Mouse (Mus musculus) liver, embryonic 14.5 days (tissue): ENCODE data around the gene Tomm40. TPM values are rescaled to one million over a fixed set of nuclear protein-coding genes. Genes with fewer than 3 reads are reported as not detected.
A peak's percentile ranks its signal among the peaks of the same experiment; 100 is the strongest.

Experiments used
- ATAC-seq: fragments of 200-750 bp; cut with Nextera tagmentation; 2 replicates; pipeline ENCODE4 v1.8.0; 2017; ENCODE audit warnings: moderate number of reproducible peaks, mild to moderate bottlenecking, moderate library complexity; ENCODE audit not compliant: insufficient read depth
- DNase-seq, 3 experiments: peaks; one replicate each; pipeline ENCODE4 v3.0.0-alpha.2; 2012 to 2013; ENCODE audit warnings: low read depth in 3 of 3, low spot score in 3 of 3
- H3K27ac ChIP-seq: fragments of 300-500 bp; sonication (generic); 2 replicates; pipeline ENCODE4 v1.5.1; 2014; ENCODE audit warnings: moderate library complexity, mild to moderate bottlenecking, control low read depth, inconsistent platforms
- H3K27me3 ChIP-seq: fragments of 300-500 bp; sonication (generic); 2 replicates; pipeline ENCODE4 v1.6.1; 2014; ENCODE audit warnings: mild to moderate bottlenecking, low read length, moderate library complexity; ENCODE audit not compliant: control insufficient read depth, insufficient read depth
- H3K36me3 ChIP-seq: fragments of 300-500 bp; sonication (generic); replicated peaks from 2 replicates; pipeline ENCODE4 v1.6.1; 2014; ENCODE audit warnings: low read depth; ENCODE audit not compliant: control insufficient read depth, insufficient read depth
- H3K4me1 ChIP-seq, 2 experiments: fragments of 200-500 bp in 1 of 2; fragments of 300-500 bp in 1 of 2; sonication (generic) in 1 of 2; replicated peaks; 2 replicates each; pipeline ENCODE4 v1.6.1; 2012 to 2014; ENCODE audit warnings: antibody characterized with exemption in 1 of 2, inconsistent platforms in 1 of 2, low read length in 1 of 2; ENCODE audit not compliant: control insufficient read depth in 2 of 2, insufficient read depth in 2 of 2
- H3K4me2 ChIP-seq: fragments of 300-500 bp; sonication (generic); 2 replicates; pipeline ENCODE4 v1.6.1; 2014; ENCODE audit warnings: low read depth, mild to moderate bottlenecking, control low read depth, moderate library complexity
- H3K4me3 ChIP-seq, 2 experiments: fragments of 200-500 bp in 1 of 2; fragments of 300-500 bp in 1 of 2; sonication (generic) in 1 of 2; 2 replicates each; pipeline ENCODE4 v1.5.1; 2012 to 2014; ENCODE audit warnings: low read depth in 2 of 2, low read length in 2 of 2, mild to moderate bottlenecking in 2 of 2, control low read depth in 1 of 2, inconsistent platforms in 1 of 2, moderate library complexity in 1 of 2; ENCODE audit not compliant: insufficient read depth in 1 of 2
- H3K9ac ChIP-seq: fragments of 300-500 bp; sonication (generic); replicated peaks from 2 replicates; pipeline ENCODE4 v1.6.1; 2014; ENCODE audit warnings: mild to moderate bottlenecking, control low read depth, moderate library complexity
- H3K9me3 ChIP-seq: fragments of 300-500 bp; sonication (generic); 2 replicates; pipeline ENCODE4 v1.6.1; 2016; ENCODE audit warnings: low read length, mixed read lengths; ENCODE audit not compliant: control insufficient read depth
- CTCF ChIP-seq: IDR thresholded peaks from 2 replicates; pipeline ENCODE4 v1.5.1; 2016; ENCODE audit warnings: antibody characterized with exemption, low read depth, control low read depth
- EP300 ChIP-seq: IDR thresholded peaks from 2 replicates; pipeline ENCODE4 v1.6.1; 2016; ENCODE audit warnings: antibody characterized with exemption, low read depth
- WGBS: fragments of 180-500 bp; shearing (Covaris S2); extraction: QIAGEN DNeasy Blood & Tissue Kit; methylation state at CpG from one replicate; pipeline ENCODE4 v1.1.7; 2014; ENCODE audit not compliant: insufficient replicate concordance; 5-methylcytosine and 5-hydroxymethylcytosine counted together
- polyA plus RNA-seq, 2 experiments: library from polyadenylated mRNA; depleted of rRNA in 1 of 2; stranded (reverse) in 1 of 2; unstranded in 1 of 2; fragments of >200 nt; fragmentation: Nextera tagmentation in 1 of 2; extraction: Ambion mirVana in 1 of 2; gene quantifications; 2 replicates each; pipeline versions ENCODE4 v1.2.1 to v1.2.3; 2012 to 2014

Gene Tomm40
- polyA plus RNA-seq, 2 experiments, result 57.3 to 58.2 TPM

DNA sequence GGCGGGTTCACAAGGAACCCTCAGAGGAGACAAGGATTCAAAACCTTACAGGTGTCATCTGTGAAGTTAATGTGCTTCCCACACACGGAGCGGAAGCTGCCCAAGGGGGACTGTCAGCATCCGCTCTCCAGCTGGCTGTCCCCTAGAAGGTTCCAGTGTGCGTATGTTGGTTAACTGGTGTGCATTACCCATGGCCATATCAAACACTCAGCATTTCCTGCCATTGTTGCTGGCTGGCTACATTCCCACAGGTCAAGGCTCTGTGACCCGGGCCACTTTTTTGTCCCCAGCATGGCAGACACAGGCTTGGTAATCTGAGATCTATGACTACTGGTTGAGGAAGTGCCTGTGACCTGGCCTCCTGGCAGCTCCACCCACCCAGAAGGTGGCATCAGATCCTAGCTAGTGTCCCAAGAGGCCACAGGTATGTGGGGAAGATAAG lies 7.5 kb upstream of the Tomm40 start:
- TF ChIP-seq CTCF, result 0 out of 2 replicates have a peak, but pooled peaks have one; percentile 2
- TF ChIP-seq EP300, result no peak
- DNase-seq, result no peak
- 44% methylated on average over 6 of the region's 6 CpGs for WGBS
- H3K4me3 ChIP-seq, result no peak overlapping the region
- H3K4me1 ChIP-seq, result peaks cover 4 to 10% of the 10 kb centered on the region in 2 experiments; a peak in 3 of 4 replicates
- H3K27ac ChIP-seq, result no peak overlapping the region
- no peaks in the 10 kb centered on the region for H3K9me3 ChIP-seq
- H3K36me3 ChIP-seq, result no peaks in the 10 kb centered on the region
- peak; percentile 46; the same call in 1 of the 2 replicates for ATAC-seq
- H3K4me2 ChIP-seq, result no peak overlapping the region
- H3K9ac ChIP-seq, result no peak overlapping the region
- no peaks in the 10 kb centered on the region for H3K27me3 ChIP-seq

DNA sequence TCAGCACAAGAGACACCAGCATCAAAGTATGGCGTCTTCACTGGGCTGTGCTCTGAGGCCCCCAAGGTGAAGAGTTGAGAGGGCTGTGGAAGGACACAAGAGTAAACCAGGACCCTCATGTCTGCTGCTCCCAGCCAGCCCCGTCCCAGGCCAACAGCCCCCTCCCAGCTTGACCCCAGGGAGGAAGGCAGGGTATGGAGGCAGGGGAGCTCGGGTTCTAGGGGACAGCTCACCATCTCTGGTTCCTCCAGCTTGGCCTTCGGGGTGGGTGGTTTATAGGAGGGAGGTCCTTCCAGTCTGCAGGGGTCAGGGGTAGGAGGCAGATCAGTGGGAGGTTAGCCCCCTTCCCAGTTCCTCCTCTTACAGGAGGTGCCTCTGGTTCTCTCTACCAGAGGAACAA lies 4.0 kb upstream of the Tomm40 start:
- Histone ChIP-seq H3K4me1 (peaks cover 13 to 20% of the 10 kb centered on the region in 2 experiments), H3K4me2 (no peak overlapping the region), H3K27me3 (no peaks in the 10 kb centered on the region), H3K4me3 (no peak overlapping the region), H3K9me3 (no peaks in the 10 kb centered on the region), H3K9ac (no peak overlapping the region), H3K36me3 (no peaks in the 10 kb centered on the region), H3K27ac (no peak overlapping the region)
- no peak for DNase-seq
- 64% methylated on average over 4 of the region's 4 CpGs for WGBS
- ATAC-seq, result no peak
- no peak for TF ChIP-seq EP300
- no peak for TF ChIP-seq CTCF

DNA sequence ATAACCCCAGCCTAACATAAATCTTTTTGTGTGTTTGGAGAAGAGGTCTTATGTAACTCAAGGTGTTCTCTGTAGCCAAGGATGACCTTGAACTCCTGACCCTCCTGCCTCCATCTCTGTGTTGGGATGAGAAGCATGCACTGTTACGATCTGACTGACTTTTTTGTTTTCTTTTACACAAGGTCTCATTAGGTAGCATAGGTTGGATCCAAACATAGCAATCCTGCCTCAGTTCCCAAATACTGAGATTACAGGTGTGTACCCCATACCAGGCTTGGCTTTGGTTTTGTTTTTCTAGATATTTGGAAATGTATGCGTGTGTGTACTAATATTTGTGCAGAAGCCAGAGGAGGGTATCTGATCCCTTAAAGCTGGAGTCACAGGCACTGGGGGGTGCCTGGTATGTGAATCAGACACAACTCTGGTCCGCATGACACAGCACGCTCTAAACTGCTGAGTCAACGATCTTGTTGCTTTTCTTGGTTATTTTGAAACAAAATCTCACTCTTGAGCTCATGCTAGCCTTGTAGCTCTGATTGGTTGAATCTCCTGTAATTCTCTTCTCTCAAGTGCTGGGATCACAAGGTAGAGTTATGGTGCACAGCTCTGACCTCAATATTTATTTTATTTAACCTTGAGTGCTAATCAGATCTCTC lies 3.2 kb upstream of the Tomm40 start:
- ATAC-seq (no peak), DNase-seq (no peak)
- Histone ChIP-seq H3K4me1 (peaks cover 18 to 23% of the 10 kb centered on the region in 2 experiments), H3K27me3 (no peaks in the 10 kb centered on the region), H3K4me2 (no peak overlapping the region), H3K4me3 (no peak overlapping the region), H3K9me3 (no peaks in the 10 kb centered on the region), H3K9ac (no peak overlapping the region), H3K27ac (no peak overlapping the region), H3K36me3 (peaks cover 3% of the 10 kb centered on the region; the same call in 1 of the 2 replicates)
- TF ChIP-seq CTCF (no peak), EP300 (no peak)
- WGBS, result 64% methylated on average over 5 of the region's 5 CpGs

DNA sequence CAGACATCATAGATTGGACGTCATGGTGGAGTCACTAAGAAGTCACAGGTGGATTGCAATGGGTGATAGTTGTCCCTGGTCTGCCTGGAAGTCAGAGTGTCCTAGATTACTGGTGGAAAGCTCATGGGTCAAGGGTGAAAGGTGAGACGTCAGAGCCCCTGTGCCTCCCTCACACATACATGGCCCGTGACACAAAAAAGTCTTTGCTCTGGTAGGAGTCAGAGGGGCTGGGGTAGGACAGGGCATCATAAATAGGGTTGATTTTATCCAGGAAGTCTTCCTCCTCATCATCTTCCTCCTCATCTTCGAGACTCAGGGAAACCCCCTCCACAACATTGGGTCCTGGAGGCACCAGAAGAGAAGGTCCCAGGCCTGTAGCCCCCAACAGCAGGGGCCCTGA lies 2.1 kb upstream of the Tomm40 start:
- Histone ChIP-seq H3K4me2 (no peak overlapping the region), H3K36me3 (peaks cover 9% of the 10 kb centered on the region), H3K9ac (no peak overlapping the region), H3K27ac (no peak overlapping the region), H3K4me3 (no peak overlapping the region), H3K9me3 (no peaks in the 10 kb centered on the region), H3K27me3 (no peaks in the 10 kb centered on the region), H3K4me1 (peaks cover 14% of the 10 kb centered on the region in 2 experiments)
- DNase-seq, result no peak
- no peak for ATAC-seq
- WGBS, result 66% methylated on average over 4 of the region's 4 CpGs
- TF ChIP-seq CTCF, result no peak

DNA sequence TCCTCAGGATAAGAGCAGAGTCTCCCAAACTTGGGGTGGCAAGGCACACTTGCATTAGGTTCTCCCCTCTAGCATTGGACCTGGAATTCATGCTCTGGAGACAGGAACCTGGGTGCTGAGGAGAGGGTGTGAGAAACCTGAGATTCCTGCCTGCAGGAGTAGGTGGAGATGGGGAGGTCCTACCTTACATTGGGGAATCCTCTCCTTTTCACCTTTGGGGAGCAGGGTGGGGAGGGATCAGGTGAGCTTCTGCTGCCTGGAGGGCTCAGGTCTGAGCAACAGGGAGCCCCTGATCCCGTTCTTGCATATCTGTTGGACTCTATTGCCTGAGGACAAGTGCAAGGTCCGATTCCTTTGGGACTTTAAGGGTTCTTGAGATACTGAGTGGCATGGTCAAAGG lies 1.6 kb upstream of the Tomm40 start:
- TF ChIP-seq CTCF (no peak), EP300 (no peak)
- Histone ChIP-seq H3K27me3 (no peaks in the 10 kb centered on the region), H3K9ac (no peak overlapping the region; the same call in none of the 2 replicates), H3K36me3 (peaks cover 14% of the 10 kb centered on the region), H3K27ac (no peak overlapping the region; the same call in 1 of the 2 replicates), H3K4me1 (peaks cover 14% of the 10 kb centered on the region in 2 experiments), H3K4me2 (peak overlapping the region; percentile 91), H3K4me3 (no peak overlapping the region), H3K9me3 (no peaks in the 10 kb centered on the region)
- ATAC-seq, result no peak
- WGBS, result 73% methylated on average over 2 of the region's 2 CpGs
- DNase-seq, result no peak
